Mouse (Mus musculus) kidney, embryonic 14.5 days (tissue): ENCODE results near the gene Sgpp1. TPM values are rescaled to one million over a fixed set of nuclear protein-coding genes. Genes with fewer than 3 reads are reported as not detected.

Source experiments
- ATAC-seq: fragments of 200-750 bp; cut with Nextera tagmentation; 2 replicates; pipeline ENCODE4 v1.8.0; 2017; ENCODE audit warnings: moderate number of reproducible peaks, mild to moderate bottlenecking, moderate TSS enrichment, moderate library complexity; ENCODE audit not compliant: low FRiP score, low TSS enrichment
- H3K27ac ChIP-seq: fragments of 300-500 bp; sonication (generic); 2 replicates; pipeline ENCODE4 v1.5.1; 2014; ENCODE audit warnings: low read depth, mild to moderate bottlenecking, low read length, moderate library complexity, mixed read lengths
- H3K27me3 ChIP-seq: fragments of 300-500 bp; sonication (generic); 2 replicates; pipeline ENCODE4 v1.6.1; 2014; ENCODE audit warnings: mild to moderate bottlenecking, low read length; ENCODE audit not compliant: control insufficient read depth, insufficient read depth
- H3K36me3 ChIP-seq: fragments of 300-500 bp; sonication (generic); 2 replicates; pipeline ENCODE4 v1.6.1; 2014; ENCODE audit warnings: low read length, mixed read lengths; ENCODE audit not compliant: control insufficient read depth, insufficient read depth
- H3K4me1 ChIP-seq: fragments of 300-500 bp; sonication (generic); 2 replicates; pipeline ENCODE4 v1.6.1; 2014; ENCODE audit warnings: low read length, mixed read lengths; ENCODE audit not compliant: control insufficient read depth, insufficient read depth
- H3K4me2 ChIP-seq: fragments of 300-500 bp; sonication (generic); replicated peaks from 2 replicates; pipeline ENCODE4 v1.6.1; 2014; ENCODE audit warnings: low read depth, mild to moderate bottlenecking, low read length
- H3K4me3 ChIP-seq: fragments of 300-500 bp; sonication (generic); 2 replicates; pipeline ENCODE4 v1.5.1; 2014; ENCODE audit warnings: mild to moderate bottlenecking, low read length
- H3K9ac ChIP-seq: fragments of 300-500 bp; sonication (generic); 2 replicates; pipeline ENCODE4 v1.6.1; 2014; ENCODE audit warnings: low read depth, mild to moderate bottlenecking, low read length, moderate library complexity
- H3K9me3 ChIP-seq: fragments of 300-500 bp; sonication (generic); 2 replicates; pipeline ENCODE4 v1.6.1; 2016; ENCODE audit warnings: low read length; ENCODE audit not compliant: control insufficient read depth
- WGBS: fragments of 180-500 bp; shearing (Covaris S2); extraction: QIAGEN DNeasy Blood & Tissue Kit; methylation state at CpG from one replicate; pipeline ENCODE4 v1.1.7; 2014; 5-methylcytosine and 5-hydroxymethylcytosine counted together
- polyA plus RNA-seq: library from polyadenylated mRNA; unstranded; fragments of >200 nt; fragmentation: Nextera tagmentation; extraction: Ambion mirVana; gene quantifications from 2 replicates; pipeline ENCODE4 v1.2.1, GENCODE M21; 2014

The Sgpp1 gene
- polyA plus RNA-seq, 1 experiment from 2014 or later: 14.5 TPM

- 0 out of 2 replicates have a peak, but pooled peaks cover 6% of the 10 kb centered on the region for H3K4me1 ChIP-seq
- H3K9me3 ChIP-seq: no peaks in the 10 kb centered on the region
- H3K9ac ChIP-seq: no peak overlapping the region
- WGBS: 74% methylated on average over 3 of the region's 3 CpGs
- peak overlapping the region; percentile 18; the same call in 1 of the 2 replicates for H3K27ac ChIP-seq
- H3K4me2 ChIP-seq: no peak overlapping the region
- ATAC-seq: no peak
- H3K36me3 ChIP-seq: no peaks in the 10 kb centered on the region
- H3K4me3 ChIP-seq: no peak overlapping the region
- H3K27me3 ChIP-seq: no peaks in the 10 kb centered on the region
These were observed 30.2 kb upstream of the Sgpp1 start for GRCm38 (mm10) chr12:75765751-75766150.

GRCm38 (mm10) chr12:75756387-75756786 is 20.9 kb upstream of the Sgpp1 start:
- Histone ChIP-seq H3K9ac (no peak overlapping the region), H3K27ac (no peak overlapping the region), H3K36me3 (no peaks in the 10 kb centered on the region), H3K4me2 (no peak overlapping the region), H3K4me1 (no peaks in the 10 kb centered on the region), H3K4me3 (no peak overlapping the region), H3K9me3 (no peaks in the 10 kb centered on the region), H3K27me3 (no peaks in the 10 kb centered on the region)
- WGBS: 78% methylated on average over 2 of the region's 2 CpGs
- no peak for ATAC-seq

- no peak overlapping the region for H3K9ac ChIP-seq
- no peaks in the 10 kb centered on the region for H3K27me3 ChIP-seq
- ATAC-seq: no peak
- H3K4me2 ChIP-seq: no peak overlapping the region
- H3K9me3 ChIP-seq: no peaks in the 10 kb centered on the region
- no peak overlapping the region for H3K4me3 ChIP-seq
- no peaks in the 10 kb centered on the region for H3K36me3 ChIP-seq
- no peak overlapping the region for H3K27ac ChIP-seq
- WGBS: 90% methylated on average over 8 of the region's 8 CpGs
- no peaks in the 10 kb centered on the region for H3K4me1 ChIP-seq
These were observed 18.2 kb upstream of the Sgpp1 start for GRCm38 (mm10) chr12:75753730-75754129.

- ATAC-seq: no peak
- H3K36me3 ChIP-seq: no peaks in the 10 kb centered on the region
- no peaks in the 10 kb centered on the region for H3K9me3 ChIP-seq
- H3K4me1 ChIP-seq: no peaks in the 10 kb centered on the region
- H3K27me3 ChIP-seq: no peaks in the 10 kb centered on the region
- H3K27ac ChIP-seq: no peak overlapping the region
- no peak overlapping the region for H3K9ac ChIP-seq
- no peak overlapping the region for H3K4me3 ChIP-seq
- H3K4me2 ChIP-seq: no peak overlapping the region
- 60% methylated on average over 3 of the region's 3 CpGs for WGBS
These were observed 16.5 kb upstream of the Sgpp1 start for GRCm38 (mm10) chr12:75752077-75752476.

DNA sequence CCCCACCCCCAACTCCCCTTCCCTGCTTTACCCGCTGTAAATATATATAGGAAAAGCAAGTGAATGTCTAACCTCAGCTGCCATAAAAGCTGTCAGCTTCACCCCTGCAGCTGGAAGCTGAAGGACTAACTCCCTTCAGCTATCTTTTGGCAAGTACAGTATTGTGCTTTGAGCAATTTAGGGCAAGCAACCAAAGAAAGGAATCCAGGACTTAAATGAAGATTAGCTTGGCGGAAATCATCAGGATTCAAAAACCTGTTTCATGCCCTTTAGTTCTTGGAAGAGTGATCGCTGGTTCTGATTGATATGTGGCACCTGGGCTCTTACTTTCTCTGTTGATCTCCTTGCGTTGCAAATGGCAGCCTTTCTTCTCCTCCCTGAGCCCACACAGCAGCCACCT is 13.0 kb upstream of the Sgpp1 start:
- H3K9ac ChIP-seq: no peak overlapping the region
- H3K4me3 ChIP-seq: no peak overlapping the region
- WGBS: 76% methylated on average over 4 of the region's 4 CpGs
- H3K27ac ChIP-seq: no peak overlapping the region
- no peak for ATAC-seq
- H3K4me1 ChIP-seq: no peaks in the 10 kb centered on the region
- no peaks in the 10 kb centered on the region for H3K9me3 ChIP-seq
- H3K27me3 ChIP-seq: no peaks in the 10 kb centered on the region
- H3K4me2 ChIP-seq: no peak overlapping the region
- no peaks in the 10 kb centered on the region for H3K36me3 ChIP-seq

GRCm38 (mm10) chr12:75745697-75746290 is 10.3 kb upstream of the Sgpp1 start:
- Histone ChIP-seq H3K9me3 (no peaks in the 10 kb centered on the region), H3K4me1 (no peaks in the 10 kb centered on the region), H3K4me3 (no peak overlapping the region), H3K27me3 (no peaks in the 10 kb centered on the region), H3K4me2 (no peak overlapping the region), H3K9ac (no peak overlapping the region), H3K27ac (no peak overlapping the region), H3K36me3 (no peaks in the 10 kb centered on the region)
- WGBS: 80% methylated on average over 14 of the region's 14 CpGs
- ATAC-seq: no peak

GRCm38 (mm10) chr12:75742101-75742500 is 6.6 kb upstream of the Sgpp1 start:
- H3K27me3 ChIP-seq: no peaks in the 10 kb centered on the region
- H3K4me1 ChIP-seq: no peaks in the 10 kb centered on the region
- H3K27ac ChIP-seq: no peak overlapping the region
- H3K9me3 ChIP-seq: no peaks in the 10 kb centered on the region
- H3K4me3 ChIP-seq: no peak overlapping the region
- ATAC-seq: no peak
- no peak overlapping the region for H3K4me2 ChIP-seq
- WGBS: 88% methylated on average over 5 of the region's 5 CpGs
- H3K36me3 ChIP-seq: no peaks in the 10 kb centered on the region
- H3K9ac ChIP-seq: no peak overlapping the region

DNA sequence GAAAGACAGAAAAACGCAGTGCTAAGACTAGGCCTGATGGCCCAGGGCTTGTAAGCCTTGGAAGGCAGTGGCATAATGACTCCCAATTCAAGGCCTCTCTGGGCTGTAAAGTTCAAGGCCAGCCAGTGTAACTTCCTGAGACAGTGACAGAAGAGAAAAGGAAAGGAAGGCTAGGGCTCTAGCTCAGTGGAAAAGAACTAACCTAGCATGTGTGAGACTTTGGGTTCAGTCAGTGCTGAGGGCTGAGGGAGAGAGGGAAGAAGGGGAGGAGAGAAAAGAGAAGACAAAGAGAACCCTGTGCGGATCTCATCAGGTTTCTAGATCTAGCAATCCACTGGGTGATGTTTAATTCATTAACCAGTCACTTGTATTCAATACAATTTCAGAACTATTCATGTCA is 5.7 kb upstream of the Sgpp1 start:
- WGBS: 78% methylated on average over 2 of the region's 2 CpGs
- Histone ChIP-seq H3K4me3 (no peak overlapping the region), H3K4me1 (no peaks in the 10 kb centered on the region), H3K27ac (no peak overlapping the region), H3K9me3 (no peaks in the 10 kb centered on the region), H3K9ac (no peak overlapping the region), H3K4me2 (no peak overlapping the region), H3K27me3 (no peaks in the 10 kb centered on the region), H3K36me3 (no peaks in the 10 kb centered on the region)
- ATAC-seq: no peak

DNA sequence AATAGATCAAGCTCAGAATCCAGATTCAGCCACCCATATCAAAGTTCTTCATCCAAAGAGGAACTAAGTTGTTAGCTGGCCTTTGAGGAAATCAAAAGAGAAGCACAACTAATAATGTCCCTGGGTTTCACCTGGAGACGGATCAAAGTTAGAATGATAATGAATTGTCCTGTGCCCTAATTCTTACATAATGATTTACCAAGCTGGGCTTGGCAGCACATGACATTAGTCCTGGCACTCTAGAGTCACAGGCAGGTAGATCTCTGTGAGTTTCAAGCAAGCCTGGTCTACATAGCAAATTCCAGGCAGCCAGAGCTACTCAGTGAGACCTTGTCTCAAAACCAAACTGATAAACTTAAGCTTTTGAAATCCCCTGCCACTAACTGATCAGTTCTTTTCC is 4.9 kb upstream of the Sgpp1 start:
- Histone ChIP-seq H3K27me3 (no peaks in the 10 kb centered on the region), H3K36me3 (no peaks in the 10 kb centered on the region), H3K4me2 (no peak overlapping the region), H3K9ac (no peak overlapping the region), H3K9me3 (no peaks in the 10 kb centered on the region), H3K4me3 (no peak overlapping the region), H3K27ac (no peak overlapping the region), H3K4me1 (no peaks in the 10 kb centered on the region)
- no peak for ATAC-seq
- WGBS: 49% methylated on average over 1 of the region's 1 CpGs
